Mouse (Mus musculus) gastrocnemius, postnatal 25 days (tissue): ENCODE measurements around the gene Josd2. TPM values are rescaled to one million over a fixed set of nuclear protein-coding genes. Genes with fewer than 3 reads are reported as not detected.
A peak's percentile ranks its signal among the peaks of the same experiment; 100 is the strongest.

Experiments used
- DNase-seq: peaks from one replicate; pipeline ENCODE4 v3.0.0; 2022
- total RNA-seq, 2 experiments: library from RNA; stranded (reverse); gene quantifications; 1 replicate in 1 of 2; 2 replicates in 1 of 2; pipeline ENCODE4 v1.2.3; 2021

The Josd2 gene
- total RNA-seq, 2 experiments from 2014 or later = 62.8 to 69.1 TPM

DNA sequence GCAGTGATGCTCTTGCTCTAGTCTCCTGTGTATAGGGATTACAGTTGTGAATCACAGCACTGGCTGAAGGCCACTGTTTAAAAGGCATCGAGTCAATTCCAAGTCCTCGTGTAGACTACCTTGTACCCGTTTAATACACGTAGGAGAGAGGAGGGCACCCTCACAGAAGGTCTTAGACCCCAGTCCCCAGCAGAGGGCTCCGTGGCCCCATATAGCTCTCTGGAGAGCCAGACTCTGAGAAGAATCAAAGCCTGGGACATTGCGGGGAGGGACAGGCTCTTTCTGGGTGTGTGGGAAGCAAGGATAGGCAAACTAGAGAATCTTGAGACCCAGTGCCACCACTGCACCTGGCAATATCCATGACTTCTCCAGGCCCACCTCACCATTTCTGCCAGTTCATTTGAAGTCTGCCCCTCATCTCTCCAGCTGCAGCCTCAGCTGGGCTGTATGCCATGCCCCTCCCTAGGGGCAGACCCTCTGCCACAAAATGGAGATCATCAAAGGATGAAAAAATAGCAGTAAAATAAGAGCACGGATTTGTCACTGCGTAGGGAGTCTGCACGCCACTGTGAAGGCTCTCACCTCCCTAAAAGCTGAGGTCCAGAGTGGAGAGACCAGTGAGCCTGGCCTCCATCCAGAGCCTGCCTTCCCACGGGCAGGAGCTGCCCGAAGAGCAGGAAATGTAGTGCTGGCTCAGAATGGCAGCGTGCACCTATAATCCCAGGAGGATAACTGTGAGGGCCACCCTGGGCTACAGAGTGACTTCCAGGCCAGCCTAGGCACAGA, 21.5 kb upstream of the Josd2 start:
- no peak for DNase-seq

DNA sequence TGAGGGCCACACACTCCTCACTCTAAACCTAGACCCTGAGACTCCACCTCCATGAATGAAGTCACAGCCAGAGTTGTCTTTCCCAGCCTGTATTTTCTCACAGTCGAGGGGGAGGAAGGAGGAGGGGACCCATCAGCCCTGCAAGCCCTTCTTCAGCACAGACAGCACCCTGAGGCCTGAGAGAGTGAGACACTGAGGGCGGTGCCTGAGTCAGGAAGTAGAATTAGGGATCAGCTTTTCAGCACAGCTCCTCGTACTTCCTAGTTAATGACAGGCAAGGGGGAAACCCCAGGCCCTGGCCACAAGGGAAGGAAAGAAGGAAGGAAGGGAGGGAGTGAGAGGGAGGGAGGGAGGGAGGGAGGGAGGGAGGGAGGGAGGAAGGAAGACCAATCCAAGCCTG, 14.5 kb upstream of the Josd2 start:
- DNase-seq = no peak

DNA sequence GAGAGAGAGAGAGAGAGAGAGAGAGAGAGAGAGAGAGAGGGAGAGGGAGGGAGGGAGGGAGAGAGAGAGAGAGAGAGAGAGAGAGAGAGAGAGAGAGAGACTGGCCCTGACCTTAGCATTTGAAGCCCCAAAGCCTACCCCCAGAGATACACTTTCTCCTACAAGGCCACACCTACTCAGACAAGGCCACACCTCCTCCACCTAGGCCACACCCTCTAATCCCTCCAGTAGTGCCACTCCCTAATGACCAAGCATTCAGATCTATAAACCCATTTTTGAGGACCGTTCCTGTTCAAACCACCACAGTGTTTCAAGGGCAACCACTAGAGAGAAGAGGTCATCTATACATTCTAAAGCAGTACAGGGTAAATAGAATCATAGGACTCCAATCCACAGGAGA, 11.5 kb upstream of the Josd2 start:
- DNase-seq = no peak

DNA sequence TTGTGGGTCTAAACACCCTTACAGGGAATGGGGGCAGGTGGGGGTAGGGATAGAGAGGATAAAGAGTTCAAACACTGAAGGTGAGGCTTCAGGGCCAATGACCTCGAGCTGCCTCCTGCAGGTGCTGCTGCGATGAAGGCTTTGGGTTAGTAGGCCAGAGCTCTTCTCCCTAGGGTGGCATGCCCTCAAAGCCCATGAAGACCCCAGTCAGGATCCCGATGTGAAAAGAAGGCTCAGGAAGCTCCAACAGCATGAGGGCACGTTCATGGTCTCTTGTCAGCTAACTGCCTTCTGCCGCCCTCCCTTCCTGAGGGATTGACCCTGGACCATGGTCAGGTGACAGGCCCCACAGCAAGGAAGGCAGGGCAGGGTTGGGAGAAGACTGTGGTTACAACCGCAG, 7.7 kb upstream of the Josd2 start:
- no peak for DNase-seq

DNA sequence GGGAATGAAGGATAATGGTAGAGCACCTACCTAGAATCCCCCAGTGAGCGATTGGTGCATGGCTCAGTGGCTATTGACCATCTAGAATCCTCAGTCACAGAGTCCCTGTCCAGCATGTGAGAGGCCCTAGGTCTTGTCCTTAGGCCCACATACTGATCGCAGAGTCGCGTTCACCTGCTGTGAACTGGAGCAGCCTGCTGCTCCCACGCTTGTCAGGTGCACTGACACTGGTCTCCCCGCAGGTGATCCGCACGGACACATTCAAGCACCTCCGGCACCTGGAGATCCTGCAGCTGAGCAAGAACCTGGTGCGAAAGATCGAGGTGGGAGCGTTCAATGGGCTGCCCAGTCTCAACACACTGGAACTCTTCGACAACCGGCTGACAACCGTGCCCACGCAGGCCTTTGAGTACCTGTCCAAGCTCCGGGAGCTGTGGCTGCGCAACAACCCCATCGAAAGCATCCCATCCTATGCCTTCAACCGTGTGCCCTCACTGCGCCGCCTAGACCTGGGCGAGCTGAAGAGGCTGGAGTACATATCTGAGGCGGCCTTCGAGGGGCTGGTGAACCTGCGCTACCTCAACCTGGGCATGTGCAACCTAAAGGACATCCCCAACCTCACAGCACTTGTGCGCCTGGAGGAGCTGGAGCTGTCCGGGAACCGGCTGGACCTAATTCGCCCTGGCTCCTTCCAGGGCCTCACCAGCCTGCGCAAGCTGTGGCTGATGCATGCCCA, 6.8 kb upstream of the Josd2 start:
- no peak for DNase-seq

DNA sequence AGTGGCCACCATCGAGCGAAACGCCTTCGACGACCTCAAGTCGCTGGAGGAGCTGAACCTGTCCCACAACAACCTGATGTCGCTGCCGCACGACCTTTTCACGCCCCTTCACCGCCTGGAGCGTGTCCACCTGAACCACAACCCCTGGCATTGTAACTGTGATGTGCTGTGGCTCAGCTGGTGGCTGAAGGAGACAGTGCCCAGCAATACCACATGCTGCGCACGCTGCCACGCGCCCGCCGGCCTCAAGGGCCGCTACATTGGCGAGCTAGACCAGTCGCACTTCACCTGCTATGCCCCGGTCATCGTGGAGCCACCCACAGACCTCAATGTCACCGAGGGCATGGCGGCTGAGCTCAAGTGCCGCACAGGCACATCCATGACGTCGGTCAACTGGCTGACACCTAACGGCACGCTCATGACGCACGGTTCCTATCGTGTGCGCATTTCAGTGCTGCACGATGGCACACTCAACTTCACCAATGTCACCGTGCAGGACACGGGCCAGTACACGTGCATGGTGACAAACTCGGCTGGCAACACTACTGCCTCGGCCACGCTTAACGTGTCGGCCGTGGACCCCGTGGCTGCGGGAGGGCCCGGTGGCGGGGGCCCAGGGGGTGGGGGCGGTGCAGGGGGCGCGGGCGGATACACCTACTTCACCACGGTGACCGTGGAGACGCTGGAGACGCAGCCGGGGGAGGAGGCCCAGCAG, 6.1 kb upstream of the Josd2 start:
- no peak for DNase-seq

DNA sequence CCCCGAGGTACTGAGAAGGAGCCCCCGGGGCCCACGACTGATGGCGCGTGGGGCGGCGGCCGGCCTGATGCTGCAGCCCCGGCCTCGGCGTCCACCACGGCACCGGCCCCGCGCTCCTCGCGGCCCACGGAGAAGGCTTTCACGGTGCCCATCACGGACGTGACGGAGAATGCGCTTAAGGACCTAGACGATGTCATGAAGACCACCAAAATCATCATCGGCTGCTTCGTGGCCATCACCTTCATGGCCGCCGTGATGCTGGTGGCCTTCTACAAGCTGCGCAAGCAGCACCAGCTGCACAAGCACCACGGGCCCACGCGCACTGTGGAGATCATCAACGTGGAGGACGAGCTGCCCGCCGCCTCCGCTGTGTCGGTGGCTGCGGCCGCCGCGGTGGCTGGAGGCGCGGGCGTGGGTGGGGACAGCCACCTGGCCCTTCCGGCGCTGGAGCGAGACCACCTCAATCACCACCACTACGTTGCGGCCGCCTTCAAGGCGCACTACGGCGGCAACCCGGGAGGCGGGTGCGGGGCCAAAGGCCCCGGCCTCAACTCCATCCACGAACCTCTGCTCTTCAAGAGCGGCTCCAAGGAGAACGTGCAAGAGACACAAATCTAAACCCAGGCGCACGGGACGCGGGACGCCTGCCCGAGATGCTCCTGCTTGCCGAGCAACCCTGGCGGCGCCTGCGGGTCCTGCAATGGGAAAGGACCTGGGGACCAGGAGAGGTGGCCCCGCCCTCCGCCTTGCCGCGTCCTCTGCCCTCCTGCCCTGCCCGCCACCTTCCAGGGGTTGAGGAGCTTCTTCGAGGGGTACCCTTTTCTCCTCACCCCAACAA, 5.3 kb upstream of the Josd2 start:
- DNase-seq = no peak

DNA sequence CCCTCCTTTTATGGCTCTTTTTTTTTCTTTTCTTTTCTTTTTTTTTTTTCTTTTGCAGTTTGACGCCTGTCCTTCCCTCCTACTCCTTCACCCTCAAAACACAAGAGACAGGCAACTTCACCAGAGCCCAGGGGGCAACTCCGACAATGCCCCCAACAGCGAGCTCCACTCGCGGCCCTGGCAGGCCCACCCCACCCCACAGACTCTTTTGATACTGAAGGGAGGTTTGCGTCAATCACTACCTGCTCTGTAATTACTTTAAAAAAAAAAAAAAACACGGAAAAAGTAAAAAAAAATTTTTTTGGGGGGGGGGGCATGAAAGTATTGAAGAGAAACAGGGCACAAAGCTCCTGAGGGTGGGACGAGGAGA, 4.7 kb upstream of the Josd2 start:
- no peak for DNase-seq

DNA sequence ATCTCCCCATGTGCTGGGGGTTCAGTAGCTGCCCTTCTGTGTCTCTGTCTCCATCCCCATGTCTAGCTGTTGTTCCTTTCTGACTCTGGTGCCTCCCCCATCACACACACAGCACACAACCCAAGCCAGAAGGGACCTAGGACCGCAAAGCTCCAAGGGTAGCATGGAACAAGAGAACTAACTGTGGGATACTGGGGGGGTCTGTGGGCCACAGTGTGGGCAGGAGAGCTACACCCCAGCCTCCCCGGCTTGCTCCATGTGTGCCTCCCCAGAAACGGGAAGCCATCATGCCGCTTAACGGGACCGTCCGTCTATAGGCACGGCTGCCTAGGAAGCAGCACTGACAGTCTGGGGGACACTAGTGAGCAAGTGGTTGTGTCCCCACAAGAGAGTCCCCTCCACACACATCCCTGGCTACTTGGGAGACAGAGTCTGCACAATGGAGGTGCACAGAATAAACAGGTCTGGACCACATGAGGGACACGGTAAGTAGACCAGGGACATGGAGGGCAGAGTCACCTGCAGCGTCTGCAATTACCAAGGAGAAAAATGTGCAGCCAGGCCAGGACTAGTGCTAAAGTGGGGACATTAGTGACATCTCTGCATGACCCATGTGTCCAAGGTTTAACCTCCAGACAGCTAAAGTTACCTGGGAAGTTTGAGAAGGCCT, 4.1 kb upstream of the Josd2 start:
- no peak for DNase-seq

DNA sequence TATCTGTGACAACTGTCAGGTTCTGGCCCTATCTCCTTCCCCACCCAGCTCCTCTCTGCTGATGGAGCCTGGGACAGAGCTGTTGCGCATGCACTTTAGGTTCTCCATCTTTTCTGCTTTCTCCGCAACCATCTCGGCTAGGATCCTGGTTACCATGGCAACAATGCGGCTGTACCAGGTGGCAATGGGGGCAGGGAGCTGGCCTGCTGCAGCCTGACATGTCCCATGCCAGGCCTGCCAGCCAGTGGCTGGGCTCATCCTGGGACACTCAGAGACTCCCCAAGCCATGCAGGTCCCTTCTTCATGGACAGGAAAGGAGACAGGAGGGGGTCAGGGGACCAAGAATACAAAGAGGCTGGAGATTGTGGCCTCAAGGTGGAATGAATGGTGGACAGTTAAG, 3.3 kb upstream of the Josd2 start:
- no peak for DNase-seq

DNA sequence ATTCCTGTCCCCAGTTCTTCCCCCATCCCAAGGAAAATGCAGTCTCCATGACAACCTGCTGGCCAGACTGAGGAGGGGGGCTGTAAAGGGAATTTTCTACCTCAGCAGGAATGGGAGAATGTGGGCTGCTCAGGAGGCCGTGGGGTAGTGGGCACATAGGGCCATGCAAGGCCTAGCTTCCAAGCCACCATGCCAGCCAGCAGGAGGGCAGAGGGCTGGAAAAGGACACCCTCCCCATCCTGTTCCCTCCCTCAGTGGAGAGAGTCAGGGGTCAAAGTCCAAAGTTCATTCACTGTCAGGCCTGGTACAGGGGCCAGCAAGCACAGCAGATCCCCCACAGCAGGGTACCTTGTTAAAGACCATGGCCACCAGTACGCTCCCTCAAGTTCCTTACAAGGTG, 2.7 kb upstream of the Josd2 start, which contains the start of gene Aspdh:
Aspdh (plus strand) TSS at position 281 of the 400 bp plus-strand sequence.
- DNase-seq = no peak

DNA sequence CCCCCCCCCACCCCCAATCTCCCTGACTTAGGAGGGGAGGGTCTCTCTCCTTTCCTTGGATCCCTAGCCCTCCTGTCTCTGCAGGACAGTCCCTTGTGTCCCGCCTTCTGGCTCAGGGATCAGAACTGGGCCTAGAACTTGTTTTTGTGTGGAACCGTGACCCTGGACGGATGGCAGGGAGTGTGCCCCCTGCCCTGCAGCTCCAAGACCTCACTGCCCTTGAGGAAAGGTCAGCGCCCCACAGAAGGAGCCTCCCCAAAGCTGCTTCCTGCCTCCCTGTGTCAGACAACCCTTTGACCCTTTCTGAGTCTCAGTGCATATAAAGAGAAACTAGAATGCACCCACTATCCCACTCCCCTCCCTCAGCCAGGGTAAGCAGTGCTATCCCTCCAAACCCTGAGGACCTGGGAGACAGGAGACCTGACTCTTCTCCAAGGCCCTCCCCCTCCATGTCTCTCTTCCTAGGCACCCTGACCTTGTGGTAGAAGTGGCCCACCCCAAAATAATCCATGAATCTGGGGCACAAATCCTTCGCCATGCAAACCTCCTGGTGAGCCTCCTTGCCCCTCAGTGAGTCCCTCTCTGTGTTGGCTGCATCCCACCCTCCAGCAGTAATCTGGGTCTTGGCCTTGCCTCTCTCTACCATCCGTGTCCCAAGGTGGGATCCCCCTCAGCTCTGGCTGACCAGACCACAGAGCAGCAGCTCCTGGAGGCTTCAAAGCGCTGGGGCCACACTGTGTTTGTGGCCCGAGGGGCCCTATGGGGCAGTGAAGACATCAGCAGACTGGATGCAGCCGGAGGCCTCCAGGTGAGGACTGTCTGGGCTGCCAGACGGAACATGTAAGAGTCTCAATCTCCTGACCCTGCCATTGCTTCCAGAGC, 1.5 kb upstream of the Josd2 start:
- no peak for DNase-seq

DNA sequence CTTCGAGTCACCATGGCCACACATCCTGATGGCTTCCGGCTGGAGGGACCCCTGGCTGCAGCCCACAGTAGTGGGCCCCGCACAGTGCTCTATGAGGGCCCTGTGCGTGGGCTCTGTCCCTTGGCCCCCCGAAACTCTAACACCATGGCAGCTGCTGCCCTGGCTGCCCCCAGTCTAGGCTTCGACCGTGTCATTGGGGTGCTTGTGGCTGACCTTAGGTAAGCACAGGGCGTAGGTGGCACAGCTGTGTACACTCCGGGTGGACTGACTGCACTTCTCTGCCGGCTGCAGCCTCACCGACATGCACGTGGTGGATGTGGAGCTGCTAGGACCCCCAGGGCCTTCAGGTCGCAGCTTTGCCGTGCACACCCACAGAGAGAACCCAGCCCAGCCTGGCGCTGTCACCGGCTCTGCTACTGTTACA, 880 bp upstream of the Josd2 start:
- no peak for DNase-seq

DNA sequence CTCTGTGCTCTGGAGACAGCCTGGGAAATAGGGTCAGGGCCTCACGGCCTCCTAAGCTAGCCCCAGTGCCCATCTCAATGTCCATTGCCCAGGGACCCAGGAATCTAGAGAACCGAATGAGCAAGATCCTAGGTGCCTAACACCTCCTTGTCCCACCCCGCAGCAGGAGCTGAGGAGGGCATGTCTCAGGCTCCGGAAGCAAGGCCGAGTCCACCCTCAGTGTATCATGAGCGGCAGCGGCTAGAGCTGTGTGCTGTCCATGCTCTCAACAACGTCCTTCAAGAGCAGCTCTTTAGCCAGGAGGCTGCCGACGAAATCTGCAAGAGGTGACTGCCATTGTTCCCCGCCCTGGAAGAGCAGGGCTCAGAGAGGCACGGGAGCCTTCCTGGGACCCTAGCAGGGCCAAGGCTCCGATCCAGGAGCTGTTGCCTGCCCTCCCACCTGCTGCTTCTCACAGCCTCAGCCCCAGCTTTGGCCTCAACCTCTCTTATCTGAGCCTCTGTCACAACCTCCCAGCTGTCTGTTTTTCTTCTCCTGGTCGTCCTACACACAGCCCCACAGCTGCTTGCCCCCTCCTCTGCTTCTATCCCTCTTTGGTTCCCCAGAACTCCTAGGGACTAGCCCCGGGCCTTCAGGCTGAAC, 985 bp downstream of the Josd2 start:
- no peak for DNase-seq

DNA sequence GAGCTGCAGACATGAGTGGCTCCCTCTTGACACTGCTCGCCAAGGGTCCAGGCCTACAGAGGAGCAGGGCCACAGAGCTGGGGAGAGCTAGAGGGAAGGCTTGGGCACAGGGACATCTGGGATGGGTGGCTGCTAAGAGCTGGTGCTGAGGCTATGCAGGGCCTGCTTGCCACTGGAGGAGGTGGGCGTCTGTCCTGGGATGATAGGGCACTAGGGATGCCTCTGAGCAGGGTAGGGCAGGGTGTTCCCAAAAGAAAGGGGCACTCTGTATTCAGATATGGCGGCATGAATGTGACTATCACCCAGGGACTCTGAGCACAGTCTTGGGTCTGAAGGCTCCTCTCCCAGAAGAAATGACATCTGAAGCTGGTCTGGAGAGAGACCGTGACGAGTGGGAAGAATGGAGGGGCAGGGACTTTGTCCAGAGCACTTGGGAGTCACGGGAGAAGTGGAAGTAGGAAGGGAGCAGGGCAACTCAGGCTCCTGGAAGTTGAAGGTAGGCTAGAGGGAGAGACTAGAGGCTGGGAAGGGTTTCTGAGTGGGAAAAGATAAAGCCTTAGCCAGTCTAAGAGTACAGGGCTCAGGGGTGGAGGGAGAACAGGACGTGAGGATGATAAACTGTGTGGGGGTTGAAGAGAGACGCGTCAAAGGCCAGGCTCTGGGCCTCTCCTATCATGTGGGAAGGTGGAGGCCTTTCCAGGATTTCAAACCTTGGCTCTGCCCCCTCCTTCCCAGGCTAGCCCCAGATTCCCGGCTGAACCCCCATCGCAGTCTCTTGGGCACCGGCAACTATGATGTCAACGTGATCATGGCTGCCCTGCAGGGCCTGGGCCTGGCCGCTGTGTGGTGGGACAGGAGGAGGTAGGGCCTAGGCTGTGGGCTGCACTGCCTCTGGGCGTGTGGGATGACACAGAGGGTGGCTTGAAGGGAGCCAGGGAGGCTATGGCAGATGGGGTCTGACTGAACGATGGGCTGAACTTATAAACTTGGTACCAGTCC, 2.2 kb downstream of the Josd2 start:
- no peak for DNase-seq

DNA sequence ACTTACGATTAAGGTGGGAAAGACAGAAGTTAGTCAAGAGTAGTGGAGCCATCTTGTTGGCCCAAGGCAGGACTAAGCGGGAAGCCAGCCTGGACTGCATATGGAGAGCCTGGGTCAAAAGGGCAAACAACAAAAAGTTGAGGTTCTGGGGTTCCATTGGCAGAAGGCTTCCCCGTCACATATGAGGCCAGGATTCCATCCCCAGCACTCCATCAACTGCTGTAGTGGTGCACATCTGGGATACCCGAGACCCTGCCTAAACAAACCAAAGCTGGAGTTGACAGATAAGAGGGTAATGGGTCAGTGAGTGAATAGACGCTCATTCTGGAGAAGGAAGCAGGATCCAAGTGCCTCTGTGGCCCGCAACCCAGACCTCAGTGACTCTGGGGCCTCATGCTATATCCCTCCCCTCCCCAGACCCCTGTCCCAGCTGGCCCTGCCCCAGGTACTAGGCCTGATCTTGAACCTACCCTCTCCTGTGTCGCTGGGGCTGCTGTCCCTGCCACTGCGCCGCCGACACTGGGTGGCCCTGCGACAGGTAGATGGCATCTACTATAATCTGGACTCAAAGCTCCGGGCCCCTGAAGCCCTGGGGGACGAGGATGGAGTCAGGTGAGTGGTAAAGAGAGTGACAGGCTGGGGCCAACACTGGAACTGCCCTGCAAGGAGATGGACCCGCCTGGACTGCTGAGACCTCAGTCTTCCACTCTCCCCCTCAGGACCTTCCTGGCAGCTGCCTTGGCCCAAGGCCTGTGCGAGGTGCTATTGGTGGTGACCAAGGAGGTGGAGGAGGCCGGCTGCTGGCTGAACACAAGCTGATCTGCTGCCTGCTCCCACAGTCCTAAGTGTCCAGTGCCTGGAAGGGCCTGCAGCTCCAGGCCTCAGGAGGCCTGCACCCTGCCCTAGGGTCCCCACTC, 3.2 kb downstream of the Josd2 start:
- no peak for DNase-seq

DNA sequence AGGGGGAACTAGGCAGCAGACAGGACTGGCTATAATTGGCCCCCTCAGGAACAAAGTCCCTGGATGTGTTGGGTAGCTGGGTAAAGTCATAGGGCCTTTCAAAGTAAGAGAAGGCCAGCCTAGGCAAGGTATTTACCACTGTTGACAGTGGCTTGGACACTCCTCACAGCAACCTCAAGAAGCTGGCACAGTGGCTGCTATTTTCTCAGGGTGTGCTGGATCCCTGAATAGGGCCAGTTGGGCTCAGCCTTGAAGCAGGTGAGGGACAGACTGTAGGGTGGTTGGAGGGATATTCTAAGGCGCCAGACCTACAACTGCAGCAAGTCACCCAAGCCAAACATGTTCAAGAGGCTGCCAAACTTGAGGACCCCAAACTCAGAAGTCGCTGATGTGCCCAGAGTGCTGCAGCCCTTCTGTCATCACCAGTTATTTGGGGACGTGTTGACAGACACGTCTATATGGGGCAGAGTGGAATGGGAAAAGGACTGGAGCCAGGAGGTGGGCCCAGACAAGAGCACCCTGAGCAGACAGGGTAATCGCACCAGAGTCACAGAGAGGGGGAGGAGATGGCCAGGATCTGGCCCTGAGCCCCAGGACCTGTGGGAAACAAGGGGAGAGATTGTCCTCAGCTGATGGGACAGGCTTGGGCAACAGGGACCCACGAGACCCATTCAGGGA, 4.2 kb downstream of the Josd2 start:
- DNase-seq = peak; percentile 70
